ENCODE assay signal across 8 mouse cellular contexts in genomic region chr5:108550207-108550594, GRCm38 (mm10). TPM values are rescaled to one million over a fixed set of nuclear protein-coding genes. Genes with fewer than 3 reads are reported as not detected.
DNase-seq lines count a peak whose midpoint lies in the region; ATAC-seq and TF ChIP-seq lines count a peak whose summit lies in the region.

No protein-coding gene starts in this region.

- no peaks in the 10 kb centered on the region for H3K9me3 ChIP-seq in lung, embryonic 16.5 days (ENCODE audit: control insufficient read depth, low read length)
- no peaks in the 10 kb centered on the region for H3K9me3 ChIP-seq in limb, embryonic 12.5 days
- no peaks in the 10 kb centered on the region for H3K9me3 ChIP-seq in stomach, embryonic 14.5 days (ENCODE audit: control insufficient read depth, low read depth, low read length)

- peak; percentile 77 to 78 for DNase-seq in cerebellum, postnatal 10 days
- no peak for DNase-seq in cerebellum, adult 11 months
- DNase-seq in lung, adult 2 months = no peak
- DNase-seq in adrenal gland, adult (ENCODE audit: inconsistent age in 2 of 2, low spot score in 1 of 2) = no peak
- DNase-seq in c-Kit-positive CD71-positive TER-119-positive erythroid progenitor cells, embryonic 14.5 days (ENCODE audit: low spot score) = no peak

- H3K4me1 ChIP-seq in lung, embryonic 16.5 days (replicated peaks; ENCODE audit: control insufficient read depth, insufficient read depth, low read length) = no peaks in the 10 kb centered on the region; the same call in 1 of the 2 replicates
- no peaks in the 10 kb centered on the region for H3K4me1 ChIP-seq in lung, adult 2 months (ENCODE audit: control insufficient read depth, insufficient read depth, low read length)
- H3K4me1 ChIP-seq in limb, embryonic 12.5 days (replicated peaks) = peaks cover 13% of the 10 kb centered on the region
- peaks cover 8% of the 10 kb centered on the region; the same call in 1 of the 2 replicates for H3K4me1 ChIP-seq in stomach, embryonic 14.5 days (ENCODE audit: control insufficient read depth, insufficient read depth, low read length)

- H3K36me3 ChIP-seq in lung, embryonic 16.5 days (ENCODE audit: control insufficient read depth, insufficient read depth, low read length) = no peaks in the 10 kb centered on the region
- no peaks in the 10 kb centered on the region for H3K36me3 ChIP-seq in limb, embryonic 12.5 days
- H3K36me3 ChIP-seq in stomach, embryonic 14.5 days (ENCODE audit: control insufficient read depth, insufficient read depth, low read length) = no peaks in the 10 kb centered on the region

- 1% methylated on average over 16 of the region's 16 CpGs for WGBS in lung, embryonic 16.5 days
- WGBS in lung, adult 2 months = 5% methylated on average over 16 of the region's 16 CpGs
- WGBS in limb, embryonic 12.5 days = 2% methylated on average over 16 of the region's 16 CpGs
- WGBS in stomach, embryonic 14.5 days = 4% methylated on average over 16 of the region's 16 CpGs

- H3K27me3 ChIP-seq in lung, embryonic 16.5 days (ENCODE audit: control insufficient read depth, insufficient read depth, low read depth, low read length) = peaks cover 20% of the 10 kb centered on the region
- H3K27me3 ChIP-seq in limb, embryonic 12.5 days = peaks cover 60% of the 10 kb centered on the region
- peaks cover 18% of the 10 kb centered on the region; the same call in 1 of the 2 replicates for H3K27me3 ChIP-seq in stomach, embryonic 14.5 days (ENCODE audit: control insufficient read depth, insufficient read depth, low read length)

- no peak for ATAC-seq in lung, embryonic 16.5 days (ENCODE audit: low read depth)
- no peak for ATAC-seq in limb, embryonic 12.5 days (ENCODE audit: insufficient number of reproducible peaks, insufficient read depth, low FRiP score, low TSS enrichment, low read depth)
- 0 out of 2 replicates have a peak, but pooled peaks have one; percentile 17 for ATAC-seq in stomach, embryonic 14.5 days (ENCODE audit: insufficient number of reproducible peaks, insufficient read depth, low FRiP score, low read depth)

- no peak overlapping the region for H3K27ac ChIP-seq in lung, embryonic 16.5 days (ENCODE audit: low read length)
- no peak overlapping the region for H3K27ac ChIP-seq in limb, embryonic 12.5 days
- no peak overlapping the region for H3K27ac ChIP-seq in stomach, embryonic 14.5 days (ENCODE audit: low read length)

- peak overlapping the region; percentile 42 for H3K4me2 ChIP-seq in lung, embryonic 16.5 days (ENCODE audit: low read depth, low read length)
- peak overlapping the region; percentile 66 for H3K4me2 ChIP-seq in limb, embryonic 12.5 days
- H3K4me2 ChIP-seq in stomach, embryonic 14.5 days (replicated peaks; ENCODE audit: low read depth, low read length) = peak overlapping the region; percentile 56

- no peak overlapping the region for H3K9ac ChIP-seq in lung, embryonic 16.5 days (ENCODE audit: low read length)
- no peak overlapping the region for H3K9ac ChIP-seq in limb, embryonic 12.5 days (replicated peaks)
- H3K9ac ChIP-seq in stomach, embryonic 14.5 days (replicated peaks; ENCODE audit: low read depth, low read length) = no peak overlapping the region

- peak overlapping the region; percentile 23; the same call in 1 of the 2 replicates for H3K4me3 ChIP-seq in lung, embryonic 16.5 days (ENCODE audit: low read length)
- H3K4me3 ChIP-seq in lung, adult 2 months (replicated peaks; ENCODE audit: extremely low read depth, low read depth, low read length) = no peak overlapping the region
- H3K4me3 ChIP-seq in limb, embryonic 12.5 days (replicated peaks) = peak overlapping the region; percentile 34
- peak overlapping the region; percentile 25; the same call in 1 of the 2 replicates for H3K4me3 ChIP-seq in stomach, embryonic 14.5 days (ENCODE audit: low read depth, low read length)

- TF ChIP-seq POLR2A in lung, adult 2 months (IDR thresholded peaks at IDR 0.05; ENCODE audit: borderline replicate concordance, extremely low read depth, low read depth, low read length) = no peak

- TF ChIP-seq CTCF in lung, adult 2 months (IDR thresholded peaks at IDR 0.05; ENCODE audit: insufficient read depth, low read length) = no peak

RNA-seq across cellular contexts. Expression of gene Cplx1, which starts 0.4 kb away (rescaled TPM):
- 0.95 and 1.3 TPM in 2 replicates for polyA plus RNA-seq in lung, embryonic 16.5 days (2015; fragmentation: Nextera tagmentation; extraction: Ambion mirVana)
- polyA plus RNA-seq in lung, adult 2 months (2012; rRNA removed) = 0.05 and 0.19 TPM in 2 replicates
- 0.33 and 0.46 TPM in 2 replicates for polyA plus RNA-seq in limb, embryonic 12.5 days (2016; fragmentation: Nextera tagmentation; extraction: Ambion mirVana)
- polyA plus RNA-seq in stomach, embryonic 14.5 days (2014; fragmentation: Nextera tagmentation; extraction: Ambion mirVana) = 4.2 and 4.7 TPM in 2 replicates

Comparison
In these comparisons a context has a peak if more than half of its experiments do, and no peak if none do; other contexts are left out.
1. DNase-seq: peak in cerebellum, postnatal 10 days (2 of 2); none in cerebellum, adult 11 months (single experiment), lung, adult 2 months (single experiment), adrenal gland, adult (0 of 2) and c-Kit-positive CD71-positive TER-119-positive erythroid progenitor cells, embryonic 14.5 days (single experiment).
2. Peak in every context shown above with its lines, with median percentiles within 50 percentile points of each other: H3K4me2 ChIP-seq.